Mouse (Mus musculus): ENCODE results near the gene Mre11a.

Gene Mre11a

GRCm38 (mm10) chr9:14784039-14785002 lies at the start of gene Mre11a, which contains the start of gene Ankrd49:
Gene Mre11a (plus strand): TSS chr9:14784654.
Gene Ankrd49 (minus strand): TSS chr9:14784856.
- DNase-seq (ENCODE audit: low spot score in 2 of 2): peak; percentile 89 to 93

DNA sequence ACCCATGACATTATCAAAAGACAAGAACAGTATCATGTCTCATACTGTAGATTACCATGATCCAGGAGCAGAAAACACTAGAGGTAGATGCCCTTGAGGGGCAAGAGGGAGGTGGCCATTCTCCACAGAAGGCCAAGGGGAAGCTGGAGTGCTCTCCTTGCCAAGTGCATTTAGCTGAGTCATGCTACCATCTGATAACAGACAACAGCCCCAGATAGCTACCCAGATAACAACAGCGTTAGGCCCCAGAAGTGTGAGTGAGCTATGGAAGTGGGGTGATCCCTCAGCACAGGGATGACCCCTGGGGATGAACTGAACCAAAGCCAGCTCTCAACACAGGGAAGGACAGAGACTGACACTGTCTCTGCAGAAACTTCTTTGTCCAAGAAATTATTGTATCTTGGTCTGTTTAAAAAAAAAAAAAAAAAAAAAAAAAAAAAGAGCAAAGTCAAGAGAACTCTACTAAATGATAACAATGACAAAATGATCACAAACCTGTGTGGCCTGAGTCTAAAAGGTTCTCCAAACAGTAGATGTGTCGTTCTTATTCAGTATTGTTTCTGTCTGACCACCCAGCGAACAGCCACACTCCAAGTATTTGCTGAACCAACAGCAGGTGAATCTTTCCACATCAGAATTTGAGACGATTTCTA lies 44.8 kb upstream of the Mre11a start:
- DNase-seq (ENCODE audit: low spot score in 2 of 2): no peak

GRCm38 (mm10) chr9:14740151-14740924 lies 44.1 kb upstream of the Mre11a start, which contains the start of gene Piwil4:
Gene Piwil4 (minus strand): TSS chr9:14740733.
- no peak for DNase-seq (ENCODE audit: low spot score in 2 of 2)

GRCm38 (mm10) chr9:14750901-14751502 lies 33.5 kb upstream of the Mre11a start:
- no peak for DNase-seq (ENCODE audit: low spot score in 2 of 2)

- no peak for DNase-seq (ENCODE audit: low spot score in 2 of 2)
Observed at GRCm38 (mm10) chr9:14751503-14752000, 32.9 kb upstream of the Mre11a start.

GRCm38 (mm10) chr9:14752001-14752522 lies 32.4 kb upstream of the Mre11a start, which contains the start of gene Fut4:
Gene Fut4 (minus strand): TSS chr9:14752393.
- DNase-seq (ENCODE audit: low spot score in 2 of 2): peak; percentile 15 to 24

- no peak for DNase-seq (ENCODE audit: low spot score in 2 of 2)
Observed at GRCm38 (mm10) chr9:14753947-14754346, 30.5 kb upstream of the Mre11a start.

- DNase-seq (ENCODE audit: low spot score in 2 of 2): no peak
Observed at GRCm38 (mm10) chr9:14754469-14754868, 30.0 kb upstream of the Mre11a start.

- DNase-seq (ENCODE audit: low spot score in 2 of 2): peak in 1 of 2 experiments; percentile 12
Observed at GRCm38 (mm10) chr9:14758590-14758989, 25.9 kb upstream of the Mre11a start.

DNA sequence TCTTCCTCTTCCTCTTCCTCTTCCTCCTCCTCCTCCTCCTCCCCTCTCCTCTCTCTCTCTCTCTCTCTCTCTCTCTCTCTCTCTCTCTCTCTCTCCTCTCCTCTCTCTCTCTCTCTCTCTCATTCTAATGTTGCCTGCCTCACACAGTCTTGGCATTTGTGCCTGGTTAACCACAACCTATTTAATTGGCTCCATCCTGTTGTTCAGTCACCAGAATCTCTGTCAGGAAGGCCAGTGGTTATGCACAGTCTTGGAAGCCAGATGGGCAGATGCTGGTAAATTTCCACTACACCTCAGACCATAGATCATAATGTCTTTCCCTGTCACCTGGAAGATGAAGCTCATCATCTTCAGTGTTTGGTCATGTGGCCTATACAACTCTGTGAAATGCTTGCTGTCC lies 25.2 kb upstream of the Mre11a start:
- no peak for DNase-seq (ENCODE audit: low spot score in 2 of 2)

GRCm38 (mm10) chr9:14764765-14765164 lies 19.7 kb upstream of the Mre11a start:
- peak in 1 of 2 experiments; percentile 5 for DNase-seq (ENCODE audit: low spot score in 2 of 2)

DNA sequence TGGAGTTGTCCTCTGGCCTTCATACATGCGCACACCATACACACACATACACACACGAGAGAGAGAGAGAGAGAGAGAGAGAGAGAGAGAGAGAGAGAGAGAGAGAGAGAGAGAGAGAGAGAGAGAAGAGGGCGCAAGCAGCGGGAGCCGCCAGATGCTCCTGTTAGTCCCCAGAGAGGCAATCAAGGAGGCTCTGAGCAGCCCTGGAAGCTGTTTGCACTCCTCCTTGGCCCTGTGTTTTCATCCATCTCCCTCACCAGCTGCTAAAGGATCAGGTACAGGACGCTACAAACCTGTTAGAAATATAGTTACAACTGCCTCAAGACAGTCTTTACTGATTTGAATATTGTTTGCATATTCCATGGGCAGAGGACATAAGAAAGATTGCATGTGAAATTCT lies 14.6 kb upstream of the Mre11a start:
- DNase-seq (ENCODE audit: low spot score in 2 of 2): no peak

DNA sequence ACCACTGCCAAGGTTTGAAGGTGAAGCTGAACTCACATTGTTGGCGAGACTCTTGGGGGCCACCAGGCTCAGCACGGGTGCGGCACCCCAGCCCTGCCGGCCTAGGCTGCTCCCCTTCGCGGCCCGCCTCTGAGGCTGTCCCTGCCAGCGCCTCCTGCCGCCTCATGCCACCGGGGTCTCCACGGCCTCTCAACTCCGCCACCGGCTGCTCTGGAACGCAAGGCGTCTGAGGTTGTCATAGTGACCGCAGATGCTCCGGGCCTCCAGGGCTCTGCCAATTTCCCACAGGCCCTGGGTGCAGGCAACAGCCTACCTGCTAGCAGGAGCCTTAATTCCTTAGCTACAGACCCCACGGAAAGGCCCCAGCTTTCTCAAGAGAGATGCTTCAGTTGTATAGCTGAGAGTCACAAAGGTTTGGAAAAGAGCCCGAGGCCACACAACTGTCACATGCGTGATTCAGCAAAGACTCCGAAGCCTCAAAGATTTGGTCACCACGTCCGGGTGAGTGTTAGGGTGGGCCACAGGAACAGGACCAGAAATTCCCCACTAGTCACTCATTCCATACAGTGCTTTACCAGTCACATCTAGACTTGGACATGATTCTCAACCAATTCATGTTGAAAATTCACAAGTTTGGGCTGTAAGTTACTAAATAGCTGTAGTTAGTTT lies 13.5 kb upstream of the Mre11a start, which contains the start of gene 1700012B09Rik:
Gene 1700012B09Rik (minus strand): TSS at position 228 of the 669 bp plus-strand sequence.
- DNase-seq (ENCODE audit: low spot score in 2 of 2): no peak

DNA sequence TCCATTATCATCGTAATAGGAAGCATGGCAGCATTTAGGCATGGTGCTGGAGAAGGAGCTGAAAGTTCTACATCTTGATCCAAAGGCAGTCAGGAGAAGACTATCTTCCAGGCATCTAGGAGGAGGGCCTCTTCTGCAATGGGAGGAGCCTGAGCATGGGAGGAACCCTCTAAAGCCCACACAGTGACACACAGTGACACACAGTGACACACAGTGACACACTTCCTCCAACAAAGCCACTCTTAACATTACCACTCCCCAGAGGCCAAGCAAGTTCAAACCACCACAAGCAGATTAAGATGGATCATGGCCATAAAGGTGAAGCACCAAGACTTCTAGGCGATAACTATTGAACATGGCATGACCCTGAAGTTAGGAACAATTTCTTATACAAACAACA lies 12.4 kb upstream of the Mre11a start:
- no peak for DNase-seq (ENCODE audit: low spot score in 2 of 2)

DNA sequence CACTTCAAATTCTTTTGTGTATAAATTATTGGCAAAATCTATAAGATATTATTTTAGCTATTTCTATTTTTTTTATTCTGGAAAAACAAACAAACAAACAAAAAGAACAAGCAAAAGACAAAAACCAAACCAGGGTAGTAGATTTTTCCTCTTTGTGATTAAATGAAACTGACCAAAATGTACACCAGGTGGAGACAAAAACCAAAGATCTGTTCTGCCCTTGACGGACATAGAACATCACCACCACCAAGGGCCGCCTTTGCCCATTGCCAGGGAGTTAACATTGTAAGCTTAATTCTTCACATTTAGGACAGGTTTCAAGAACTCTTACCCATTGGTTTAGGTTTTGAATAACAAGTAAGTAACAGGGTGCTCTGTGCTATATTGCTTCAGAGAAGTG lies 10.6 kb upstream of the Mre11a start:
- DNase-seq (ENCODE audit: low spot score in 2 of 2): no peak

DNA sequence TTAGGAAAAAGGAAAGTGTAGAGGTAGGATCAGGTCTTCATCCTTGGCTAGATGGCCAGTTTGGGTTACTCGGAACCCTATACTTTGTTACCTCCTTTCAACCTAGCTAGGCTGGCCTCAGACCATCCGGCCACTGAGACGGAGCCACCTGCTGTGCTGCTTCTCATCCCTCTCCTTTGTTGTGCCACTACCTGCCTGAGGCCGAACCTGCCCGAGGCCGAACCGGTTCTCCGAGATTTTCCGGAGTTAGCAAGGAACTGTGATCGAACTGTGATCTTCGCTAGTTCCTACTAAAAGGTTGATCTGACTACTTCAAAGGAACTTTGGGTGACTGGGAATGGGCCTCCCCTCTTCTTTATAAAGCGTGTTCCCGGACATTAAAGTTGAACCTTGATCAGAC lies 6.1 kb upstream of the Mre11a start:
- DNase-seq (ENCODE audit: low spot score in 2 of 2): no peak

GRCm38 (mm10) chr9:14787356-14787755 lies 2.9 kb downstream of the Mre11a start:
- no peak for DNase-seq (ENCODE audit: low spot score in 2 of 2)

DNA sequence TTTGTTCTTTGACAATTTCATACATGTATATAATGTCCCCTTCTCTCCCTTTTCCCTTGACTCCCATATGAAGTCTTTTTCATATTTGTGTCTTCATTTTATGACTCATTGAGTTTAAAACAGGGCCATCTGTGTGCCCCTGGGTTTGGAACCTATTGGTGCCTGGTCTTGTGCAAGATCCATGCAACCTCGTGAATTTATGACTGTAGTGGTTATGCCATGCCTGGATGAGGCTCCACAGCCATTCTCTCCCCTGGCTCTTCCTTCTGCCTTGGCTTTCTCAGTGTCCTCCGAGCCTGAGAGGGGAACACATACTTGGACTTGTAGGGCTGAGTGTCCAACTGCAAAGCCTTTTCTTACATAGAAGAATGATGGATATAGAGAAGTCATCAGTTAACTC lies 21.3 kb downstream of the Mre11a start:
- DNase-seq (ENCODE audit: low spot score in 2 of 2): no peak

GRCm38 (mm10) chr9:14806786-14807185 lies 22.3 kb downstream of the Mre11a start:
- no peak for DNase-seq (ENCODE audit: low spot score in 2 of 2)

GRCm38 (mm10) chr9:14810111-14810510 lies 25.7 kb downstream of the Mre11a start:
- no peak for DNase-seq (ENCODE audit: low spot score in 2 of 2)
